Mouse (Mus musculus) layer of hippocampus, postnatal 36 days (tissue): ENCODE measurements around the gene Hist1h3e. TPM values are rescaled to one million over a fixed set of nuclear protein-coding genes. Genes with fewer than 3 reads are reported as not detected.
"Not testable (repeated sequence)": the region's sequence is repeated elsewhere in the genome, so short reads cannot be mapped to it uniquely, and the experiment has no call there.

ENCODE experiments used
- DNase-seq, 2 experiments: peaks; one replicate each; pipeline ENCODE4 v3.0.0; 2022
- total RNA-seq, 2 experiments: library from RNA; stranded (reverse); gene quantifications; 2 replicates each; pipeline ENCODE4 v1.2.3; 2021

The Hist1h3e gene
- total RNA-seq, 2 experiments from 2014 or later, result 47.8 to 49.2 TPM

DNA sequence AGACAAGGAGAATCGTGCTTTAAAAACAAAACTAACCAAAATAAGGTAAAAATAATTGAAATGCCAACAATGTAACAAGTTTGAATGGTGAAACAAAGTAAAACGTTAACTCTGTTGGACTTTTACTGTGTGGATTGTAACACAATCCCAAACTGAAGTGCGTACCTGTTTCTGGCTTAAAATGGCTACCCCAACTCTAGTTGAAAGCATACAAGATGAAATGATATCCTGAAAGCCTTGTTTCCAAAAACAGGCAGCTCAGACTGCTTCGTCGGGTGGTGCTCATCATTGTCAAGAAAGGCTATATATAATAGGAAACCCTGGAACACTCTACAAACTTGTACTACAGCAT is 662 bp downstream of the Hist1h3e start:
- not testable (repeated sequence) for DNase-seq

DNA sequence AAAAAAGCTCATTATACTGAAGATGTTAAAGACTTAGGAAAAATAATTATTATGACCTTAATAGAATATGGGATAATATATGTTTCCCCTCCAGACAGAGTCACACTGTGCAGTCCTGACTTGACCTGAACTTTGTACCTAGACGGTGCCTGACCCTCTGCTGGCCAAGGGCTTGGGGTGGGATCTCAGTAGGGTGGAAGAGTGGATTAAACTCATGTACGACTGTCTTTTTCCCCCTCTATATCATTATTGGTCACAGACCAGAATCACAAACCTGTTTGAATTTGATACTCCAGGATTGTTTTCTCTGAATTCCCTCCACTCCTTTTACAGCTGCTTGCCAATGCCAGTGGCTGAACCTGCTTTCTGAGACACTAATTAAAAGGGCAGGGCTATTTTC is 1.5 kb downstream of the Hist1h3e start:
- DNase-seq, result not testable (repeated sequence)

DNA sequence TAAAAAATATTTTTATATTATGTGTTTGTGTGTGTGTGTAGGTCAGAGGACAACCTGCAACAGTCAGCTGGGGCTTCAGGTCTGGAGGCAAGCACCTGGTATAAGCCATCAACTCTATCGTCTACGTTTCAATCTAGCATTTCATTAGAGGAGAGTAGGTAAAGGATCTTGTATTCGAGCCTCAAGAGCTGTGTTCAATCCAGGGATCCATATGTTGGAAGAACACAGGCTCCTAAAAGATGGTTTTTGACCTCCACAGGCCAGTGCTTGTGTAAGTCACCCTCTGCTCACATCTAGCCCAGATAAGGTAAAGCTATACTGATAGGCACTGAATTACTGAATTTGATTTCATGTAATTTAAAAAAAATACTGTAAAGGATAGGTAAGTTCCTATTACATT is 5.3 kb downstream of the Hist1h3e start:
- DNase-seq, result no peak

DNA sequence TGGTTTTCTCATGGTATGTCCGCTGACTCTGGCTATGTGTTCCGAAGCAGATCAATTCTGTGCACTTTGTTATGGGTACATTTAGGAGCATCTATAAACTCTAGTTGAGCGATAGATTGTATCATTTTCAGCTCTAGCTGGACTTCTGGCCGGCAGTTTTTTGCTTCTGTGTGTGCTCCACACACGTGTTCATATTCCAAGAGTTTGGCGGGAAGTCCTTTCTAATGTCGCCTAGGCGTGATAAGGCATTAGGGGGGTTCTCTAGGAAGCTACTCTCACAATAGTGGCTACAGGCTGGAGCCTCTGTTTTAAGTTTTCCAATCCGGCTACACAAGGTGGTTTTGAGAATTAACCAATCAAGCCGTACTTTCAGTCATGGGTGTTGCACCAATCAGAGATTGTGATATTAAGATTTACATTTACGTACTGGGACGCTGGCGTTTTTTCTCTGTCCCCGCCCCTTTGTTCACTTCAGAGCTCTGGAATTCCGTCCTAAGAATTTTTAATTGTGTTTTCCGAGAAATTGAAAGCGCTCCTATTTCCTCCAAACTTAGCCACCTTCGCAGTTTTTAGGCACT is 6.2 kb downstream of the Hist1h3e start:
- DNase-seq, result peak; percentile 47 to 59

DNA sequence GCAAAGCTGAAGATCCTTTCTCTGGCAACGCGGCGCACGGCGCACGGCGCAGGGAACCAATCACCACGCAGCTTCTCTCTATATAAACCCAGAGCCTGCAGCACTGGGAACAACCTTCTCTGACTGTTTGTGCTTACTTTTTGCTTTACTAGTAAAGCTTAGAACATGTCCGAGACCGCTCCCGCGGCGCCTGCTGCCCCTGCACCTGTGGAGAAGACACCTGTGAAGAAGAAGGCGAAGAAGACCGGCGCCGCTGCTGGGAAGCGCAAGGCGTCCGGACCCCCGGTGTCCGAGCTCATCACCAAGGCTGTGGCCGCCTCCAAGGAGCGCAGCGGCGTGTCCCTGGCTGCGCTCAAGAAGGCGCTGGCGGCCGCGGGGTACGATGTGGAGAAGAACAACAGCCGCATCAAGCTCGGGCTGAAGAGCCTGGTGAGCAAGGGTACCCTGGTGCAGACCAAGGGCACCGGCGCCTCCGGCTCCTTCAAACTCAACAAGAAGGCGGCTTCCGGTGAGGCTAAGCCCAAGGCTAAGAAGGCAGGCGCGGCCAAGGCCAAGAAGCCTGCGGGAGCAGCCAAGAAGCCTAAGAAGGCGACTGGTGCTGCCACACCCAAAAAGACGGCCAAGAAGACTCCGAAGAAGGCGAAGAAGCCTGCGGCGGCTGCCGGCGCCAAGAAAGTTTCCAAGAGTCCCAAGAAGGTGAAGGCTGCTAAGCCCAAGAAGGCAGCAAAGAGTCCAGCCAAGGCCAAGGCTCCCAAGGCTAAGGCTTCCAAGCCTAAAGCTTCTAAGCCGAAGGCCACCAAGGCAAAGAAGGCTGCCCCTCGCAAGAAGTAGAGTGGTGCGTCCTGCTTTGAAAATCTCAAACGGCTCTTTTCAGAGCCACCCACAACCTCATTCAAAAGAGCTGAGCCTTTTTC is 7.0 kb downstream of the Hist1h3e start:
- DNase-seq, result peak; percentile 70 to 81

DNA sequence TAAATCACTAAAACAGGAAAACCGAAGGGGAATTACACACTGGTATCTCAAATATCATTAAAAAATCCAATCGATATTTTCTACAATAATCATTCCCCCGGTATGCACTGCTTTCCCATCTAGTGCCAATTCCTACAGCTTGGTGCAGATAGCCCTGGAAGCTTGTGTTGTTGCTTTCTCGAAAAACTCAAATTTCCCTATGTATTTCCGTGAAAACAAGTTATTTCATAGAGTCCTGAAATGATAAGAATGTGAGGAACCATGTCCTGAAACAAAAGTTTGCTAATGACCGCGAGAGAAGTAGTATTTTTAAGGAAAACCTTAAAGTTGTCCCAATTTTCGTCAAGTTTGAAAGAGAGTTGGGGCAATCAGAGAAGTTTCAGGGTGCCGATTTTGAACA is 7.8 kb downstream of the Hist1h3e start:
- no peak for DNase-seq

DNA sequence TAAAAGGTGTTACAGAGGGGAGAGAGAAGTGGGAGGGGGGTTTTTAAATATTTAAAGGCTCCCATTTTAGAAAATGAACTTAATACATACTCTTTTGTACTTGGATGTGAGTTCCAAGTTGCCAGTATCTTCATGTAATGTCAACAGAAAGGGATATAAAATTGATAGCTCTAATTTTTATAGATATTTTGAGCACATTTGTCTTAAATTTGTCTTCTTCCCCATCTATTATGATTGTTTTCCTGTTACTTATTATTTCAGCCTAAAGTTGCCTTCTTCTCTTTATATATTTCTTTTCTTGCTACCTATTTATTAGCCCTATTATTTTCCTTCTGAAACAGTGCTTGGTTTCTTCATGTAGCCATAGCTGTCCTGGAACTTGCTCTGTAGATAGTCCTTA is 9.2 kb downstream of the Hist1h3e start, which contains the start of gene Hist1h1d:
Hist1h1d (plus strand) TSS at position 301 of the 400 bp plus-strand sequence.
- DNase-seq, result no peak

DNA sequence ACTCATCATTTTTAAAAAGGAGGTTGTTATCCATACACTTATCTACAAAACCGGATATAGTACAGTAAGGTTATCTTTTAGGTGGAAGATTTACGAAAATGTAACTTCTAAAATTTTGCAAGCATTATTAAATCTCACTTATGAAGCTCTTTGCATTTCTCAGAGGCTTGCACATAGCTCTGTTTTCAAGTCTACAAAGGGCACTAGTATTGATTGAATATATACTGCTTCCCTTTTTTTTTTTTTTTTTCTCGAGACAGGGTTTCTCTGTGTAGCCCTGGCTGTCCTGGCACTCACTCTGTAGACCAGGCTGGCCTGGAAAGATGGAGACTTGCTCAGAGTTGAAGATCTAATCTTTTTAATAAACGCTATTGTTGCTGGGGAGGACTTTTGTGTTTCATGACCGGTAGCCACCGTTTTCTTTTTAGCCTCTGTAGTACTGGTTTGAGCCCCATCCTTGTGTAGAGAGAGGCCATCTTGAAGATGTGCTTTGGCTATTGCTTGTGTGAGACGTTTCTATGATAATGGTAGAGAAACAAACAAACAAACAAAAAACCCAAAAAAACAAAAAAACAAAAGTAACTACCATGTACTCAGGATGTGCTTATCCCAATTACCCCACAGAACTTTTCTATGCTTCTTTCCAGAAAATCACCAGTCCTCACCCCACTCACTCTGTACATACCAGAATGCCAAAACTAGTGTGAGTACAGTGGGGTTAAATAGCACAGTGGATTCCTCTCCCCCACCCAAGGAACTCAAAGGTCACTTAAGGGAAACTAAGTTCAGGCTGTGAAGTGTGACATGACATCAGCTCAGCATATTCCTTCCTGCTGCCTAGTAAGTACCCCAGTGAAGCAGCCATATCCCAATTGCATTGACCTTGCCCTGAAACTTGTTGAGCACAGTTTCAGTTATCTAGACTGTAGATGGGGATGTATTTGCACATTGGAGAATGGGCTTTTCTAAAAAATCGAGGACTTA is 9.9 kb downstream of the Hist1h3e start:
- no peak for DNase-seq

DNA sequence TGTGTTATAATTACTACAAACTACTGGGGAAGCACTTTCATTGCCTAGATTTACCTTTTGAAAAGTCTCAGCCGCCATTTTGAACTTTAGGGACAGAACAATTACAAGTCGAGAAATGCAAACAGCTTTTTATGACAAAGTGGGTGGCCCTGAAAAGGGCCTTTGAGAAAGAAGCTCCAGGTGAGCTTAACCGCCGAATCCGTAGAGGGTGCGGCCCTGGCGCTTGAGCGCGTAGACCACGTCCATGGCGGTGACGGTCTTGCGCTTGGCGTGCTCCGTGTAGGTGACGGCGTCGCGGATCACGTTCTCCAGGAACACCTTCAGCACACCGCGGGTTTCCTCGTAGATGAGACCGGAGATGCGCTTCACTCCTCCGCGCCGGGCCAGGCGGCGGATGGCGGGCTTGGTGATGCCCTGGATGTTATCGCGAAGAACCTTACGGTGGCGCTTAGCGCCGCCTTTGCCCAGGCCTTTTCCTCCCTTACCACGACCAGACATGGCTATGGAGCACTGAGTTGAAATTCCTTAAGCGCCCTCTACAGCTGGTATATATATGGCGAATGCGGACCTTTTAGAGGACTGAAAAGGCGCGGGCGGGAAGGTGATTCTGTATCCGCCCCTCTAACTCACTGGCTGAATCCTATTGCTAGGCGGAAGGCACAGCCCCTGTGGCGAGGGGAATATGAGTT is 10.9 kb downstream of the Hist1h3e start, which contains the start of gene Hist1h4f:
Hist1h4f (minus strand) TSS at position 503 of the 689 bp plus-strand sequence.
- DNase-seq, result peak; percentile 89

DNA sequence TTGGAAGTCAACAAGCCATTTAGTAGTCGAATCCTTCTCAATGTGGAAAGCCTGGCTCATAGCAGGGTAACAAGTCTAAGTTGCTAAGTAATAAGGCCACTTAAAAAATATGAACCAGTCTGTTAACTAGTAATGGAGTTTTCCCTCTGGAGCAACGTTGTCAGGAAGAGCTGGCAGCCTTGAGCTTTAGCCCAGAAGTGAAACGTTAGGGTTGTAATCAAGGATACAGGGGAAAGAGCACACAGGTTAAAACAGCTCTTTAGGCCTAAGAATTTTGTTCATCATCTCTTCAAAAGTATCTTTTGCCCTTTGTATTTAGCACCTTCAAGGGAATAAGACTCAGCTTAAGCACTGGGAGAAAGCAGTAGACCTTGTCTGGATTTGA is 11.4 kb downstream of the Hist1h3e start:
- DNase-seq, result no peak

DNA sequence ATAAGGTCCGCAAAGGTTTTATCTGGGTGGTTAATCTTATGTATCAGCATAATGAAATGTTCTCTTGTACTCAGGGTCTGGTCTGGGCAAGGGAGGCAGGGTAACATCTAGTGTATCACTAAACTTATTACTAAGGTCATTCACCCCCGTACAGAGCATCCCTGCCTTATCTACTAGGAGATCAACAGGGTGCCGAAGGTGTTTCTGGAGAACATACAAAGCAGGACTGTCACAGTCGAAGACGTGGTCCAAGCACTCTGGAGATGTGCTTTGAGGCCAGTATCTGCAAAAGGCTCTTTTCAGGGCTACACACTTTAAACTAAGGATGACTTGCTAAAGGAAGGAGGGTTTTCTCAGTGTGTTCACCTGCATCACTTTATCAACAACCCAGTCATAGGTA is 15.5 kb downstream of the Hist1h3e start:
- no peak for DNase-seq

DNA sequence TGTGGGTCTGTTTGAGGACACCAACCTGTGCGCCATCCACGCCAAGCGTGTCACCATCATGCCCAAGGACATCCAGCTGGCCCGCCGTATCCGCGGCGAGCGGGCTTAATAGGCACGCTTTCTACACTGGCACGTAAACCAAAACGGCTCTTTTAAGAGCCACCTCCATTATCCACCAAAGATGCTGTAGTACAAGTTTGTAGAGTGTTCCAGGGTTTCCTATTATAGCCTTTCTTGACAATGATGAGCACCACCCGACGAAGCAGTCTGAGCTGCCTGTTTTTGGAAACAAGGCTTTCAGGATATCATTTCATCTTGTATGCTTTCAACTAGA is 17.4 kb downstream of the Hist1h3e start:
- DNase-seq, result not testable (repeated sequence)

DNA sequence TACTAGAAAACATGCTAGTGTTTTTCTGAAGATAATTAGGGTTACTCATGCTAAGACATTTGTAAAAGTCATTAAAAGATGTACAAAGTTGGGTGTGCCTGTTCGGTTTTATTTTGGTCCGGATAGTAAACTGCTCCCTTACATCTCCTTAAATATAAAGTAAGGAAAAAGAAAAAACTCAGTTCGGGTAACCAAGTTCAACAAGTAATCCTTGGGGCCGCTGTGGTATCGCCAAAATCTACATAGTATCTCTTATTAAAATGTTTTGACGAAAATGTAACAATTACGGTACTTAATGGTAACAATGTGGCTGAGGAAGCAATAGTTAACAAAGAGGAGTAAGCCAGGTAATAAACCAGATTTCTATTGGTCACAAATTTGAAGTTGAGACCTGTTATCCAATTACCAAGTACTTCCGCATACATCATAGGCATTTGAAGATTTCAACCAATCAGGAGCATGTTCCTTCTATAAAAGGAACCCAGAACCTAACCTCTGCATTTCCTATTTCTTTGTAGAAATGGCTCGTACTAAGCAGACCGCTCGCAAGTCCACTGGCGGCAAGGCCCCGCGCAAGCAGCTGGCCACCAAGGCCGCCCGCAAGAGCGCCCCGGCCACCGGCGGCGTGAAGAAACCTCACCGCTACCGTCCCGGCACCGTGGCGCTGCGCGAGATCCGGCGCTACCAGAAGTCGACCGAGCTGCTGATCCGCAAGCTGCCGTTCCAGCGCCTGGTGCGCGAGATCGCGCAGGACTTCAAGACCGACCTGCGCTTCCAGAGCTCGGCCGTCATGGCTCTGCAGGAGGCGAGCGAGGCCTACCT is 18.0 kb downstream of the Hist1h3e start, which contains the start of gene Hist1h3f:
Hist1h3f (plus strand) TSS at position 88 of the 822 bp plus-strand sequence.
- peak; percentile 68 to 79 for DNase-seq

DNA sequence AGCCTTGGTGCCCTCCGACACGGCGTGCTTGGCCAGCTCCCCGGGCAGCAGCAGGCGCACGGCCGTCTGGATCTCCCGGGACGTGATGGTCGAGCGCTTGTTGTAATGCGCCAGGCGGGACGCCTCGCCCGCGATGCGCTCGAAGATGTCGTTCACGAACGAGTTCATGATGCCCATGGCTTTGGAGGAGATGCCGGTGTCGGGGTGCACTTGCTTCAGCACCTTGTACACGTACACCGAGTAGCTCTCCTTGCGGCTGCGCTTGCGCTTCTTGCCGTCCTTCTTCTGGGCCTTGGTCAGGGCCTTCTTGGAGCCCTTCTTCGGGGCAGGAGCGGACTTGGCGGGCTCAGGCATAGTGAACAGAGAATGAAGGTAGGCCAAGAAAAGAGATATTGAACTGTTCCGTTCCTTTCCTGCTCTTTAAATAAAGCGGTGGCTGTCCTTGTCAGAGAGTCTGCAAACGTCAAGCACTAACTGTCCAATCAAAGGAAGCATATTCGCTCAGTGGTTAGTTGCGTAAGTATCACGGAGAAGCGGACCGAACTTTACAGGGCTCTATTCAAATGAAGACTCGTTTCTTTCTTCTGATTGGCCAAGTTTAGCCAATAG is 19.1 kb downstream of the Hist1h3e start, which contains the start of gene Hist1h2bh:
Hist1h2bh (minus strand) TSS at position 394 of the 609 bp plus-strand sequence.
- DNase-seq, result peak; percentile 50 to 53

DNA sequence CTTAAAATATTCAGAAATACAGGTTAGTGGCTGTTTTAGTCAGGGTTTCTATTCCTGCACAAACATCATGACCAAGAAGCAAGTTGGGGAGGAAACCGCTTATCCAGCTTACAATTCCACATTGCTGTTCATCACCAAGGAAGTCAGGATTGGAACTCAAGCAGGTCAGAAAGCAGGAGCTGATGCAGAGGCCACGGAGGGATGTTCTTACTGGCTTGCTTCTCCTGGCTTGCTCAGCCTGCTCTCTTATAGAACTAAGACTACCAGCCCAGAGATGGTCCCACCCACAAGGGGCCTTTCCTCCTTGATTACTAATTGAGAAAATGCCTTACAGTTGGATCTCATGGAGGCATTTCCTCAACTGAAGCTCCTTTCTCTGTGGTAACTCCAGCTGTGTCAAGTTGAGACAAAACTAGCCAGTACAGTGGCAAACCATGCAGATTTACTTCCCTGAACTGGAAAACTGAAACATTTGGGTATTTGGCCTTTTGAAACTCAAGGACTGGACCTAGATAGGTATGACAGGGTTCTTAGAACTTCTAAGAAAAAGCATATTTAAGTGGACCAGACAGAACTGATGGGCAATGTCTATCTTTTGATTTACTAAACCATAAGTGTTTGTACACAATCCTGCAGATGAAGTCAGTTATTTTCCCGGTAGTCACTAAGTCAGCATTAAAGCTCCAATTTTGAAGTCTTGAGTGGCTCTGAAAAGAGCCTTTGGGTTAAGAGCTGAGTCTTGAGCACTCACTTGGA is 19.8 kb downstream of the Hist1h3e start:
- DNase-seq, result not testable (repeated sequence)

DNA sequence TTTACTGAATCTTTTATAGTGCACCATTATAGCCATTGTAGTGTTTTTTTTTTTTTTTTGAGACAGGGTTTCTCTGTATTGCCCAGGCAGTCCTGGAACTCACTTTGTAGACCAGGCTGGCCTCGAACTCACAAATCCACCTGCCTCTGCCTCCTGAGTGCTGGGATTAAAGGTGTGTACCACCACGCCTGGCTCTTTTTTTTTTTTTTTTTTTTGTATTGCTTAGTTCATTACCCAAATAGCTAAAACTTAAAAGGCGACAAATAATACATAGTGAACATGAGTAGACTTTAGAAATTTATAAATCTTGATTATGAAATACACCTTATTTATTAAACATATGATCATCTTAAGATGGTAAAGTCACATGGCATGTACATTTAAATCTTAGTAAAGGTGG is 20.7 kb downstream of the Hist1h3e start:
- no peak for DNase-seq

DNA sequence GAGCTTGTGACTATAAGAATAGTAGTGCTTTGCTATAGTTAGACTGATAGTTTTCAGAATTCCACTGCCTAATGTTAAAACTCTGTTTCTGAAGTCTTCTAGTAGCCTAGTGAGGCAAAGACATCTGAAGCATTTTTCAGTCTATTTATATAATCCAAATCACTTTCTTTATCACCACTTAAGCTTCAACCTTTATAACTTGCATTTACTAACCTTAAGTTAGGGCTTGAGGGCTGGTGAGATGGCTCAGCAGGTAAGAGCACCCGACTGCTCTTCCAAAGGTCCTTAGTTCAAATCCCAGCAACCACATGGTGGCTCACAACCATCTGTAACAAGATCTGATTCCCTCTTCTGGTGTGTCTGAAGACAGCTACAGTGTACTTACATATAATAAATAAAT is 22.3 kb downstream of the Hist1h3e start:
- not testable (repeated sequence) for DNase-seq

DNA sequence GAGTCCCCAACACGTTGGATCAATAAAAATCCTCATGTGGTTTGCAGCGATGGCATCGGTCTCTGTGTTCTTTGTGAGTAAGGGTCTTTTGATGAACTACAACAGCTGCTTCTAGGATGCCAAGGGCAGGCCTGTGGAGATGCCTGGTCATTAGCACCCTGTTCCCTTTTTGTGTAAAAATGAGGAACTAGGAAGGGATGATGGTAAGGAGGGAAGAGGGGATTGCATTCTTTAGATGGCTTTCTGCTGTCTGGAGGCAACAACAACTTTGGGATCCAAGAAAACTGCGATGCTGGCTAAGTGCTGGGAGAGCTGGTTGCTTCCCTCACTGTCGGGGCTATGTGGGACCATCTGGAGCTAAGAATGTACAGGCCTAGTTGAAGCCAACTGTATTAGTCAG is 23.9 kb downstream of the Hist1h3e start:
- DNase-seq, result no peak

DNA sequence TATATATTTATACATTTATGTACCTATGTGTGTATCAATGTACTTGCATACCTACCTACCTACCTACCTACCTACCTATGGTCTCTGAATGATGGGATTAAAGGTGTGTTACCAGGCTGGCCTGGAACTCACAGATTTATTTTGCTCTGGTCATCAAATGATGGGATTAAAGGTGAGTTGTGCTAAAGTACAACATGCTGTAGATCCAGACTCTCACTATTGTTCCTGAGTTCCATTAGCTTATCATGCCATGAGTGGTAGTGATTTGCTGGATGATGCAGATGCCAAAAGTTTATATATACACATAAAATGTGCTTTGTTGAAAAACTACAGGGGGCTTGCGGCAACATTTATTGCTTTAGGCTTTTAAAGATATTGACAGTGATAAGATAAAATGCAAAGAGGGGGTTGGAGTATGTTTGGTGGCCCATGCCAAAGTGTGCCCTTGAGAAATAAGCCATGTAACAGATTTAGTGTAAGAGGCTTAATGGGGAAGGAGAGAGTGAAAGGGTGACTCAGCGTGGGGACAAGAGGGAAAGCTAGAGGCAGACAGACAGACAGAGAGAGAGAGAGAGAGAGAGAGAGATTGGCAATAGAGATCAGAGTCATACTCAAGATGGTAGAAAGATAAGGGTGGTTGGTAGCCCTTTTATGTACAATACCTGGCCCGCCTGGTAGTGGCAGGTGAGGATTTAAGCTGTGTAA is 25.0 kb downstream of the Hist1h3e start:
- DNase-seq, result no peak
